Mouse (Mus musculus) megakaryocyte, adult 5-6 weeks (primary cell): ENCODE measurements around the gene Slc25a51. TPM values are rescaled to one million over a fixed set of nuclear protein-coding genes. Genes with fewer than 3 reads are reported as not detected.
A peak's percentile ranks its signal among the peaks of the same experiment; 100 is the strongest.

ENCODE experiments used
- ATAC-seq: 2 replicates; pipeline ENCODE4 v1.8.0; 2016; ENCODE audit warnings: mild to moderate bottlenecking, inconsistent platforms; ENCODE audit not compliant: poor library complexity, severe bottlenecking
- total RNA-seq, 2 experiments: library from RNA; stranded (forward) in 1 of 2; stranded (reverse) in 1 of 2; fragments of 153-499, 151-499 nt in 1 of 2; fragments of 221-1000, 200-1000 nt in 1 of 2; gene quantifications; 2 replicates each; pipeline versions ENCODE4 v1.2.3 to v1.2.4; 2015 to 2017

Gene Slc25a51
- total RNA-seq (2015), result 29.2 and 29.3 TPM in 2 replicates
- 21.5 and 26.1 TPM in 2 replicates for total RNA-seq (2017)

GRCm38 (mm10) chr4:45408427-45409132, at the start of gene Slc25a51:
Slc25a51 (minus strand) TSS chr4:45408766.
- ATAC-seq, result peak; percentile 79

- ATAC-seq, result no peak
Observed at GRCm38 (mm10) chr4:45457543-45457942, 49.0 kb upstream of the Slc25a51 start.

GRCm38 (mm10) chr4:45455001-45455400, 46.4 kb upstream of the Slc25a51 start:
- ATAC-seq, result no peak

- ATAC-seq, result no peak
Observed at GRCm38 (mm10) chr4:45453271-45453851, 44.8 kb upstream of the Slc25a51 start.

GRCm38 (mm10) chr4:45452569-45453111, 44.1 kb upstream of the Slc25a51 start:
- peak; percentile 85 for ATAC-seq

DNA sequence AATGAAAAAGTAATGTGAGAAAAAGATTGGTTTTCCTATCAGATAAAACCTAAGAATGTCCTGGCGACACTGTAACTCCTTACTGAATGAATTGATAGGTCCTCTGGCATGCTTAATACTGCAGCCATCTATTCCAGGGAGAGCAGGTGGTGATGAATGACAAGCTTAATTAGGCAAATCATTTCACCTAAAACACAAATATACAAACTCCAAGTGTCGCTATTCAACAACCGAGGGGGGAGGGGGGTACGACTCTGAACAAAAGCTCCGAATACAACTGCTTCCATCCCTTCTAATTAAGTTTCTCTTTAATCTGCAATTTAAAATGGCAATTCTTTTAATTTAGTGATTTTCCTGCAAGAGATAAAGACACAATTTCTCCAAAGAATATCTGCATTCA, 40.4 kb upstream of the Slc25a51 start:
- no peak for ATAC-seq

DNA sequence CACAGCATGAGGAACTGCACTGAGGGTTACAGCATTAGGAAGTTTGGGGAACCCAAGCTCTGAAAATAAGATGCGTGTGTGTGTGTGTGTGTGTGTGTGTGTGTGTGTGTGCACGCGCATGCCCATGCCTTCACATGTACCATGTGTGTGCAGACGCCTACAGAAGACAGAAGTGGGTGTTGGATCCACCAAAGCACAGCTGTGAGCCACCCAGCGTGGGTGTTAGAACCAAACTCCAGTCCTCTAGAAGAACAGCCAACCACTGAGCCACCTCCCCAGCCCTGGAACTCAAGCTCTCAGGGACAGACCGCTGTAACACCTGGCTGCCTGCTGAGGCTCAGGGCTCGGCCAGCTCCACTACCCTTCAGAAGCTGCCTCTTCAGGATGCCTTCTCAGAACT, 39.9 kb upstream of the Slc25a51 start:
- ATAC-seq, result no peak

GRCm38 (mm10) chr4:45447196-45447595, 38.6 kb upstream of the Slc25a51 start:
- no peak for ATAC-seq

GRCm38 (mm10) chr4:45445235-45445634, 36.7 kb upstream of the Slc25a51 start:
- no peak for ATAC-seq

DNA sequence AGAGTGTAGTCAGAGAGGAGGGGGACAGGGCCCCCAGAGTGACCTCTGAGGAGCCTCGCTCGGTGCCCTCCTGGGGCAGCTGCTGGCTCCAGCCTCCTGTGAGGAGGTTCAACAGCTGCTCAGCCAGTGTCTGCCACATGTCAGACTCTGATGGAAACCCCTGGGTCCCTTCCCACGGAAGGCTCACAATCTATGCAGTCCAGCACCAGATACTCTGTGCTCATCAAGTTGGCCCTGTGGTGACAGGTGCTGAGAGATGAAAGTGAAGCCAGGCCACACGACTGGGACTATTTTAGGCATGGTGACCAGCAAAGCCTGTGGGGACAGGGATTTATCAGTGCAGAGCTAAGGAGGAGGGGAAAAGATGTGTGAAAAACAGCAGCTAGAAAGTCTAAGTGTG, 36.2 kb upstream of the Slc25a51 start:
- ATAC-seq, result no peak

- no peak for ATAC-seq
Observed at GRCm38 (mm10) chr4:45443652-45444051, 35.1 kb upstream of the Slc25a51 start.

- 0 out of 2 replicates have a peak, but pooled peaks have one; percentile 38 for ATAC-seq
Observed at GRCm38 (mm10) chr4:45442237-45442636, 33.7 kb upstream of the Slc25a51 start.

GRCm38 (mm10) chr4:45441778-45442177, 33.2 kb upstream of the Slc25a51 start:
- ATAC-seq, result no peak

DNA sequence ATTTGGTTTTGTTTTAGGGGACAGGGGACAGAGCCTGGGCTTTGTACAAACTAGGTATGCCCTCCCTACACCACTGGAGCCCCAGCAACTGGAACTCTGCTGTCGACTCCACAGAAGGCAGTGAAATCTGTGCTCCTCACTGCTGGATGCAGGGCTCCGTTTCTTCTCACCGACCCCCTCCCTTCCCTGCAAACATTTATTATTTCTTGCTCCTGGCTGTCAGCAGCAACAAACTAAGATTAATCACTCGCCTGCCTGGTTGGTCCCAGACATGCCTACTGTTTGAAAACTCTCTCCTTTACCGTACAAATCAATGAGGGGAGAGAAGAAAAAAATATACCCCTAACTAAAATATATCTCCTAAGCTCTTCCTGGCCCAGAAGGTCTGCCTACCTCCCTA, 30.7 kb upstream of the Slc25a51 start:
- ATAC-seq, result no peak

DNA sequence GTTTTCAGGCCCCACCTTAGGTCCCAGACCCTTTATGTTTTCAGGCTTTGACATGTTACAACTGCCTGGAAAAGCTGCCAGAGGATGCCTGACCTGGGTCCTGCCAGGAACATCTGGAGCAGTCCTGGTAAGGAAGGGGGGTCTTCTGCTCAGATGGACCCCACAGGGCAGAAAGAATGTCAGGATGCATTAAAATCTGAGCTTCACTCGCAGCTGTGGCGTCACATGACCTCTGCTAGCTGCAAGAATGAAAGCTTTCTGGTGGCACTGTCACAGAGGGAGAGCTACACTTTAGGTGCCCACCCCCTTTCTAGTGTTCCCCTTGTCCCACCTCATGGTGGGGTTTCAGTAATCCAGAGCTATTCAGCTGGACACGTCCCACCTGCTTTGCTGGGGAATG, 28.4 kb upstream of the Slc25a51 start:
- no peak for ATAC-seq

DNA sequence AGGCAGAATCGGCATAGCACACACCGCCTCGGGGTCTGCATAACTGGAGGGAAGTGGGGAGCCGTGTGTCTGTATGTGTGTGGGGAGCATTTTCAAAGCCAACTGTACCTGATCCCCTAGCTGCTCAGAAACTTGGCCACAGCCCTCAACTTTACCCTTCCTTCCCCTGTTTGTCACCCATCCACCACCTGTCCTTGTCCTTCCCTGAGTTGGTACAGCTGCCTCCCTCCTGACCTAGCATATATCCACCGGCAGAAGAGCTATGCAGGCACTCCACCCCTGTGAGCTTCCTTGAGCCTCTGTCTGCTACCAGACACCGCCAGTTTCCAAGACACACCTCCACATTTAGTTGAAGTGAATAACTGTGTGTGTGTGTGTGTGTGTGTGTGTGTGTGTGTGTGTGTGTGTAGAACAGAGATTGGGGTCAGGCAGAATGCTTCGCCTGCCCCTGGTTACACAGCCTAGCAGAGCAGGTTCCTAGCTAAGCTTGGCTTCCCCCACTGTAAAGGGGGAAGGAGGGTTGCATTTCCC, 27.9 kb upstream of the Slc25a51 start:
- no peak for ATAC-seq

GRCm38 (mm10) chr4:45435899-45436298, 27.3 kb upstream of the Slc25a51 start:
- ATAC-seq, result no peak

- no peak for ATAC-seq
Observed at GRCm38 (mm10) chr4:45434681-45435080, 26.1 kb upstream of the Slc25a51 start.

DNA sequence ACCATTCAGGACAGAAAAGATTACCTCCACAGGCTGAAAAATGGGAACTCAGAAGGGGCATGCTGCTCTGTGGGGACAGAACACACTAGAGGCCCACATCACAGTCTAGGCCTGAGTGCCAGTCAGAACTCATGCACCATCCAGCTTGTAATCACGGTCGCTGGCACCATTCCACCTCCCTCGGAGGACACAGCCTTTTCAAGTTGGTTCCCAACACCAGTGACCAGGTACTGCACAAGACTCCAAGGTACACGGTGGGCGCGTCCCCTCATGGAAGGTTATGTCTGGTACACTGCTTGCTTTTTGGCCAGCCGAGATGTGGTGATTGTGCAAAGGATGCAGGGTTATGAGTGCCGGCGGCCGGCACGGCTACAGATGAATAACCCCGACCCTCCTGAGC, 25.5 kb upstream of the Slc25a51 start:
- ATAC-seq, result no peak

- no peak for ATAC-seq
Observed at GRCm38 (mm10) chr4:45431806-45432205, 23.2 kb upstream of the Slc25a51 start.

DNA sequence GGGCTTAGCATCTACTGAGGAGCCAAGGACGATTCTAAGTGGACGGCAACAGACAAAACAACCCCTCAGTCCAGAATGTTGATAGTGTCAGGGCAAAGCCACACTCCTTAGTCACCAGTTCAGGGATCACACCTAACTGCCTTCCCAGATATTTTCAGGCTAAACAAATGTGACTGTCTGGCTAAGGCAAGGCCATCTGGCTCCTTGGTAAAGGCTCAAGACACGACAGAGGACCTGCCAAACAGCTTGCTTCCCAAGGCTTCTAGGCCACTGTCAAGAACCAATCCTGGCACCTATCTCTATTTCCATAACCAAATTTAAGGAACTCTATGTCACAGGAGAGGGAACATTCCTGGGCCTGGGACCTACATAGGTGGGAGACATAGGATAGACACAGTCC, 22.8 kb upstream of the Slc25a51 start:
- no peak for ATAC-seq

DNA sequence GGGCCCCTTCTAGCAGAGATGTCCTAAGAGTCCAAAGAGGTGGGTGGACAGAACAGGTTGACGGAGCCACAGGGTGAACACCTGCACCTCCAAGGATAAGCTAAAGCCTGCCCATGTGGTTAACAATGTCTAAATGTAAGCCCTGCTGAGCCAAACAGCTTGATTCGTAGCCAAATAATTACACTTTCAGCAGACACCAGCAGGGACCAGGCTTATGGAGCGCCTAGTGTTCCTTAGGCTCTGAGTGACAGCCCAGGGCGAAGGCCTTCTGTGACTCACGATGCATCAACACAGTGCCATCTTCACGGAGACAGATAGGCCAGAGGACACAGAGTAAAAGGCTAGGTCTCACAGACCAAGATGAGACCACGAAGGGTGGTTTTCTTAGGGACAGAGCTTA, 20.9 kb upstream of the Slc25a51 start:
- ATAC-seq, result no peak
